ENCODE assay signal across 8 mouse cellular contexts in the genomic region with DNA sequence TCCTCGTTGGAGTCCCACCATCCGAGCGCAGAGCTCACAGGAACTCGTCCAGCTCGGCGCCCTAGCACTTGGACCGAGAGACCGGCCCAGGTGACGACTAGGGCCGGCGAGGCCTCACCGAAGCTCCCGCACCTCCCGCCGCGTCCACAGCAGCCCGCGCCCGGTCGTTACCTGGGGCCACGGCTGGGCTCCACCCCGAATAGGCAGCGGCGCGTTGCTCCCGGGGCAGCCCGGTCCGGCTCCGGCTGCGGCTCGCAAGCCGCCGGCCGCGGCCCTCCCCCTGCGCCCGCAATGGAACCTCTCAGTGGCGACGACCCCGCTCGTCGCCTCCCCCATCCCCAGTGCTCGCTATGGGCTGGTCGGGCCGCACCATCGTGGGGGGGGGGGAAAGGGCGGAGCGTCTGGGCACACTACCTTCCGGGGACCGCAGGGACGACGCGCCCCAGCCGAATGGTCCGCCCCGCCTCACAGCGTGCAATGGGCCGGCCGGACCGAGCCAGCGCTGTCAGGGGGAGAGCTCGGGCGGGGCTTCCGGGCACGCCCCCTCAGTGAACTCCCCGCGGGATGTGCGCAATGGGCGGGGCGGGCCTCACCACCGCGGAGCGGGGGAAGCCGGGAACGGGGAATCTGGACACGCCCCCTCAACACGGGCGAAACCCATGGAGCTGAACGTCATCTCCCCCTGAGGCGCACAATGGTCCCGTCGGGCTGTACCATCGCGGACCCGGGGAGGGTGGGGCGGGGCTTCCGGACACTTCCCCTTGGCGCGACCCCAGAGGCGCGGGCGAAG. TPM values are rescaled to one million over a fixed set of nuclear protein-coding genes. Genes with fewer than 3 reads are reported as not detected.
A peak's percentile ranks its signal among the peaks of the same experiment; 100 is the strongest.
DNase-seq lines count a peak whose midpoint lies in the region; ATAC-seq lines count a peak whose summit lies in the region.

TSS of gene Rnf44 (minus strand) at position 350 of the 790 bp plus-strand sequence.

- H3K27me3 ChIP-seq in hindbrain, embryonic 12.5 days = no peaks in the 10 kb centered on the region; the same call in 1 of the 2 replicates

- ATAC-seq in hindbrain, embryonic 12.5 days (ENCODE audit: low FRiP score) = peak; percentile 99

- peak within 1 kb of the TSS; percentile 99 for H3K4me2 ChIP-seq in hindbrain, embryonic 12.5 days (replicated peaks)

- peak within 1 kb of the TSS; percentile 91 for H3K9ac ChIP-seq in hindbrain, embryonic 12.5 days

- peaks cover 27% of the 10 kb centered on the region for H3K4me1 ChIP-seq in hindbrain, embryonic 12.5 days

- peak; percentile 100 for DNase-seq in NIH3T3 (ENCODE audit: low read depth)
- DNase-seq in cerebellum, postnatal 10 days = peak; percentile 99 to 100
- DNase-seq in frontal cortex, postnatal 10 days (ENCODE audit: low spot score in 2 of 2) = peak; percentile 99
- DNase-seq in layer of hippocampus, postnatal 14 days (ENCODE audit: low spot score in 2 of 2) = peak; percentile 98 to 99
- peak; percentile 99 for DNase-seq in lung, postnatal 14 days
- DNase-seq in retina, adult 2 months (ENCODE audit: low read depth, low spot score) = peak; percentile 100
- peak; percentile 98 to 99 for DNase-seq in thymus, postnatal 36 days

- no peaks in the 10 kb centered on the region for H3K9me3 ChIP-seq in hindbrain, embryonic 12.5 days (replicated peaks)

- under 1% methylated on average over 92 of the region's 92 CpGs for WGBS in hindbrain, embryonic 12.5 days

- peak within 1 kb of the TSS; percentile 91 for H3K27ac ChIP-seq in hindbrain, embryonic 12.5 days

- no peaks in the 10 kb centered on the region for H3K36me3 ChIP-seq in hindbrain, embryonic 12.5 days

- peak within 1 kb of the TSS; percentile 97 for H3K4me3 ChIP-seq in hindbrain, embryonic 12.5 days

RNA-seq across cellular contexts. Expression of gene Rnf44, which starts in this region (rescaled TPM):
- polyA plus RNA-seq in hindbrain, embryonic 12.5 days (2016; fragmentation: Nextera tagmentation; extraction: Ambion mirVana) = 95.6 and 98.0 TPM in 2 replicates
- 100 to 1,000 TPM; 114 to 115 TPM for total RNA-seq in layer of hippocampus, postnatal 14 days (2021)

Comparison
In these comparisons a context has a peak if more than half of its experiments do, and no peak if none do; other contexts are left out.
1. Peak in every context shown above with its lines: DNase-seq, ATAC-seq, H3K4me3 ChIP-seq and H3K27ac ChIP-seq.